Comparison of ENCODE assay signal across 8 mouse cellular contexts in the genomic region with DNA sequence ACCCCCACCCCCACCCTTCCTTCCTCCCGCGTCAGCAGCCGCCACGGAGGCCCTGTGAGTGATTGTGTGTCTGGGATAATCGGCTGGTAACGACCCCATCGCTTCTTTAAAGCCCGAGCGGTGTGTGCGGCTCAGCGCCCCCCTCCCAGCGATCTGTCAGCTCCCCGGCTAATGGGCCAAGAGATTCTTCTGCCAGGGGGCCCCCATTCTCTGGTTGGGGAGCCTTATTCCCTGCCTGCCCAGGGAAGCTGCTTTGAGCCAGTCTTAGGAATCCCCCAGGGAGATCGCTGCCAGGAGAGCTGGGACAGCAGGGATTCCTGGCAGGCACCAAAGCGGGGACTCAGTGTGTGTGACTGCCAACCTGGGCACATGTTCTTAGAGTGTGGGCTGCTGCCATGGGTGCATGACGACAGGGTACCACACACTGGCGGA. TPM values are rescaled to one million over a fixed set of nuclear protein-coding genes. Genes with fewer than 3 reads are reported as not detected.
DNase-seq lines count a peak whose midpoint lies in the region; ATAC-seq lines count a peak whose summit lies in the region.

No protein-coding gene starts in this region.

- peaks cover 80% of the 10 kb centered on the region for H3K36me3 ChIP-seq in heart, embryonic 12.5 days

- H3K4me1 ChIP-seq in heart, embryonic 12.5 days (replicated peaks) = peaks cover 71% of the 10 kb centered on the region

- ATAC-seq in heart, embryonic 12.5 days (ENCODE audit: insufficient number of reproducible peaks, low FRiP score) = no peak
- no peak for ATAC-seq in megakaryocyte, adult 5-6 weeks (ENCODE audit: poor library complexity, severe bottlenecking)

- 34% methylated on average over 17 of the region's 17 CpGs for WGBS in heart, embryonic 12.5 days

- H3K9ac ChIP-seq in heart, embryonic 12.5 days = 0 out of 2 replicates have a peak overlapping the region, but pooled peaks have one; percentile 29

- H3K4me3 ChIP-seq in heart, embryonic 12.5 days = no peak overlapping the region

- intact Hi-C loops in heart, postnatal 14 days (cut with DNase I) = loop anchor here (5.0 kb wide), 1 partner anchor 107 kb away; the partner anchor contains the start of gene Wipf2

- H3K27ac ChIP-seq in heart, embryonic 12.5 days (ENCODE audit: poor library complexity, severe bottlenecking) = 0 out of 2 replicates have a peak overlapping the region, but pooled peaks have one; percentile 8

- H3K9me3 ChIP-seq in heart, embryonic 12.5 days (replicated peaks) = no peaks in the 10 kb centered on the region

- no peak for DNase-seq in heart, postnatal 14 days
- DNase-seq in cerebellum, postnatal 10 days = peak; percentile 43 to 55
- peak; percentile 56 to 72 for DNase-seq in frontal cortex, postnatal 14 days (ENCODE audit: low spot score in 2 of 2)
- peak; percentile 83 to 90 for DNase-seq in layer of hippocampus, postnatal 14 days (ENCODE audit: low spot score in 2 of 2)
- DNase-seq in retina, embryonic 14.5 days (ENCODE audit: low spot score) = peak; percentile 59
- no peak for DNase-seq in testis, postnatal 14 days (ENCODE audit: low spot score)

- H3K27me3 ChIP-seq in heart, embryonic 12.5 days (replicated peaks) = no peaks in the 10 kb centered on the region

- H3K4me2 ChIP-seq in heart, embryonic 12.5 days = peak overlapping the region; percentile 8; the same call in 1 of the 2 replicates

RNA-seq across cellular contexts. Expression of gene Gjd3, which starts 13.3 kb away (rescaled TPM):
- 3.5 and 3.9 TPM in 2 replicates for polyA plus RNA-seq in heart, embryonic 12.5 days (2016; fragmentation: Nextera tagmentation; extraction: Ambion mirVana)
- total RNA-seq in heart, postnatal 14 days (2021) = 1 to 10 TPM; 1.5 to 2.0 TPM
- 1 to 10 TPM; 2.2 TPM for total RNA-seq in layer of hippocampus, postnatal 14 days (2021)
- total RNA-seq in megakaryocyte, adult 5-6 weeks (2015) = not detected in 2 replicates
- total RNA-seq in megakaryocyte, adult 5-6 weeks (2017) = not detected in 2 replicates

RNA-seq across cellular contexts. Expression of gene Rara, which starts 41.9 kb away (rescaled TPM):
- 33.8 and 35.1 TPM in 2 replicates for polyA plus RNA-seq in heart, embryonic 12.5 days (2016; fragmentation: Nextera tagmentation; extraction: Ambion mirVana)
- total RNA-seq in heart, postnatal 14 days (2021) = 10 to 100 TPM; 17.9 to 21.6 TPM
- total RNA-seq in layer of hippocampus, postnatal 14 days (2021) = 10 to 100 TPM; 20.2 to 20.3 TPM
- 124 and 125 TPM in 2 replicates for total RNA-seq in megakaryocyte, adult 5-6 weeks (2015)
- 38.8 and 43.3 TPM in 2 replicates for total RNA-seq in megakaryocyte, adult 5-6 weeks (2017)

RNA-seq across cellular contexts. Expression of gene Top2a, which starts 54.5 kb away (rescaled TPM):
- 196 and 201 TPM in 2 replicates for polyA plus RNA-seq in heart, embryonic 12.5 days (2016; fragmentation: Nextera tagmentation; extraction: Ambion mirVana)
- total RNA-seq in heart, postnatal 14 days (2021) = 10 to 100 TPM; 16.0 to 34.1 TPM
- total RNA-seq in layer of hippocampus, postnatal 14 days (2021) = 1 to 10 TPM; 8.1 to 9.8 TPM
- total RNA-seq in megakaryocyte, adult 5-6 weeks (2015) = 299 and 310 TPM in 2 replicates
- total RNA-seq in megakaryocyte, adult 5-6 weeks (2017) = 694 and 703 TPM in 2 replicates

Comparison
In these comparisons a context has a peak if more than half of its experiments do, and no peak if none do; other contexts are left out.
1. DNase-seq: peak in cerebellum, postnatal 10 days (2 of 2), frontal cortex, postnatal 14 days (2 of 2), layer of hippocampus, postnatal 14 days (2 of 2) and retina, embryonic 14.5 days (single experiment); none in heart, postnatal 14 days (0 of 2) and testis, postnatal 14 days (single experiment).
2. RNA of gene Top2a, which starts 54.5 kb away (total RNA-seq): 299 to 703 TPM in megakaryocyte, adult 5-6 weeks; 16.0 to 34.1 TPM in heart, postnatal 14 days and 8.1 to 9.8 TPM in layer of hippocampus, postnatal 14 days; every median in the first group is over 4 times any median in the second.